Mouse (Mus musculus): ENCODE measurements around the gene Tarbp2.

The Tarbp2 gene

GRCm38 (mm10) chr15:102526111-102527002 is 8.4 kb downstream of the Tarbp2 start:
- DNase-seq = no peak

- DNase-seq = no peak
Measured at GRCm38 (mm10) chr15:102527936-102528335, 9.9 kb downstream of the Tarbp2 start.

- no peak for DNase-seq
Measured at GRCm38 (mm10) chr15:102528396-102528795, 10.4 kb downstream of the Tarbp2 start.

GRCm38 (mm10) chr15:102530566-102530965 is 12.6 kb downstream of the Tarbp2 start:
- DNase-seq = no peak

GRCm38 (mm10) chr15:102531586-102531985 is 13.6 kb downstream of the Tarbp2 start:
- DNase-seq = no peak

GRCm38 (mm10) chr15:102532106-102532900 is 14.3 kb downstream of the Tarbp2 start:
- no peak for DNase-seq

- DNase-seq = no peak
Measured at GRCm38 (mm10) chr15:102533926-102534325, 15.9 kb downstream of the Tarbp2 start.

- DNase-seq = no peak
Measured at GRCm38 (mm10) chr15:102544801-102545200, 26.8 kb downstream of the Tarbp2 start.

- no peak for DNase-seq
Measured at GRCm38 (mm10) chr15:102546246-102546645, 28.3 kb downstream of the Tarbp2 start.

GRCm38 (mm10) chr15:102546677-102547427 is 28.9 kb downstream of the Tarbp2 start:
- DNase-seq = peak; percentile 44 to 66

GRCm38 (mm10) chr15:102547478-102547877 is 29.5 kb downstream of the Tarbp2 start:
- DNase-seq = no peak

GRCm38 (mm10) chr15:102552599-102552998 is 34.6 kb downstream of the Tarbp2 start:
- DNase-seq = no peak

GRCm38 (mm10) chr15:102555581-102555980 is 37.6 kb downstream of the Tarbp2 start:
- DNase-seq = no peak

GRCm38 (mm10) chr15:102557580-102557979 is 39.6 kb downstream of the Tarbp2 start:
- DNase-seq = no peak

- no peak for DNase-seq
Measured at GRCm38 (mm10) chr15:102562491-102562890, 44.5 kb downstream of the Tarbp2 start.

GRCm38 (mm10) chr15:102563061-102563460 is 45.1 kb downstream of the Tarbp2 start:
- no peak for DNase-seq

- no peak for DNase-seq
Measured at GRCm38 (mm10) chr15:102563681-102564080, 45.7 kb downstream of the Tarbp2 start.

GRCm38 (mm10) chr15:102567849-102568248 is 49.9 kb downstream of the Tarbp2 start:
- DNase-seq = no peak

- peak; percentile 17 to 49 for DNase-seq
Measured at GRCm38 (mm10) chr15:102572081-102572480, 54.1 kb downstream of the Tarbp2 start.

All from lung, adult 18-20 months (tissue).